Mouse (Mus musculus): ENCODE results near the gene Nkapd1. TPM values are rescaled to one million over a fixed set of nuclear protein-coding genes. Genes with fewer than 3 reads are reported as not detected.

Nkapd1 gene
- total RNA-seq, 2 experiments from 2014 or later: 29.2 to 30.0 TPM

DNA sequence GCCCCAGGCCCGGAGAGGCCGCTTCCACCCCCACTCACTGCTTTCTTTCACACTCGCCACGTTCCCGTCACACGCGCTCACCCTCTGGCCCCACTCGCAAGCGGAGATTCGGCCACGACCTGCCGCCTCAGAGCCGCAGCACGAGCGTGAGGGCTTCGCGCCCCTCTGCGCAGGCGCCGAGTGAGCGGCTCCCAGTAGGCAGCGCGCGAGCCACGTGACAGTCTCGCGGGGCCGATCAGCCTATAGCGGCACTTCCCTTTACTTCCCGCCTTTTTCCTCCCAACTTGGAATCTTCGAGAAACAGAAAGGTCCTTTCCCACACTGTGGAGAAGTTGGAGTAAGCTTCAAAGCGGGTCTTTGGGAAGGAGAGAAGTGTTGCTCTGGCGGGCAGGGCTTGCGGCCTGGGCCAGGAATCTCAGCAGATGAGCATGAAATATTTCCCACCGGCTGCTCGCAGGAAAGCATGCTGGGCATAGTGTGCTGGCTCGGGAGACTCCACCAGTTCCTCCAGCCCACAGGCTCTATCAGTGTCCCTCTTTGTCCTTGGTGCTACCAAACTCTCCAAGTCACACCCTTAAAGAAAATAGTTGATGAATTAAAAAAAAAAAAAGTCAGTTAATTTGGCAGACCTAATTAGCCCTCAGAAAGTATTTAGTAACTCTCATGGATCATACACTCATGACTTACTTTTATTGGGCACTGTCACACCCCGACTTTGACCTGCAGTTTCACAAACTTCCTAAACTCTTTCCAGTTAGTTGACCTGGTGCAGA is 55.9 kb downstream of the Nkapd1 start, which contains the start of gene Tex12:
Gene Tex12 (minus strand): TSS at position 181 of the 773 bp plus-strand sequence.
- intact Hi-C loops (cut with DNase I): no loop called here
- no peak for DNase-seq (ENCODE audit: low spot score in 2 of 2)

Other genes starting within 250 kb of the Nkapd1 start
- gene Plet1, start 122.9 kb downstream of the Nkapd1 start, total RNA-seq (2021): not detected
- gene Pts, start 88.7 kb downstream of the Nkapd1 start, total RNA-seq (2021): 10 to 100 TPM; 35.6 to 41.3 TPM
- gene Il18, start 62.6 kb downstream of the Nkapd1 start, total RNA-seq (2021): 10 to 100 TPM; 24.1 to 24.4 TPM
- gene Bco2, start 62.3 kb downstream of the Nkapd1 start, total RNA-seq (2021): 1 to 10 TPM; 2.7 to 2.8 TPM
- gene Tex12, start 56.1 kb downstream of the Nkapd1 start, total RNA-seq (2021): not detected
- 100 to 1,000 TPM; 124 to 129 TPM for gene Sdhd, start 13.7 kb downstream of the Nkapd1 start, total RNA-seq (2021)
- 100 to 1,000 TPM; 230 to 244 TPM for gene Timm8b, start 13.6 kb downstream of the Nkapd1 start, total RNA-seq (2021)
- 1 to 10 TPM; 2.1 to 3.2 TPM for gene Pih1d2, start 143 bp downstream of the Nkapd1 start, total RNA-seq (2021)
- 100 to 1,000 TPM; 128 to 134 TPM for gene Dlat, start 42.3 kb upstream of the Nkapd1 start, total RNA-seq (2021)
- 10 to 100 TPM; 72.5 to 79.2 TPM for gene Dixdc1, start 122.1 kb upstream of the Nkapd1 start, total RNA-seq (2021)
- gene 2310030G06Rik, start 129.1 kb upstream of the Nkapd1 start, total RNA-seq (2021): 1 to 10 TPM; 2.0 to 3.1 TPM
- 100 to 1,000 TPM in 1 of 2 experiments, 10 to 100 TPM in 1; 90.2 to 105 TPM for gene Cryab, start 133.9 kb upstream of the Nkapd1 start, total RNA-seq (2021)
- 1 to 10 TPM; 2.3 to 2.7 TPM for gene Hspb2, start 134.9 kb upstream of the Nkapd1 start, total RNA-seq (2021)
- gene Fdxacb1, start 150.8 kb upstream of the Nkapd1 start, total RNA-seq (2021): 1 to 10 TPM; 5.3 to 5.6 TPM
- 10 to 100 TPM; 28.8 to 29.9 TPM for gene Alg9, start 157.6 kb upstream of the Nkapd1 start, total RNA-seq (2021)
- gene 1110032A03Rik, start 158.1 kb upstream of the Nkapd1 start, total RNA-seq (2021): 10 to 100 TPM; 29.2 to 30.4 TPM
- gene Ppp2r1b, start 227.8 kb upstream of the Nkapd1 start, total RNA-seq (2021): 10 to 100 TPM; 19.7 to 21.6 TPM

Measured in left cerebral cortex, postnatal 14 days (tissue).